Mouse (Mus musculus) urinary bladder, adult 2 months (tissue): ENCODE measurements around the gene Cxcr6. TPM values are rescaled to one million over a fixed set of nuclear protein-coding genes. Genes with fewer than 3 reads are reported as not detected.
"Not testable (repeated sequence)": the region's sequence is repeated elsewhere in the genome, so short reads cannot be mapped to it uniquely, and the experiment has no call there.

Experiments used
- DNase-seq: peaks from one replicate; pipeline ENCODE4 v3.0.0; 2022; ENCODE audit warnings: low spot score
- polyA plus RNA-seq: library from polyadenylated mRNA; depleted of rRNA; stranded (reverse); fragments of >200 nt; gene quantifications from 2 replicates; pipeline ENCODE4 v1.2.3, GENCODE M21; 2012; rRNA removed

The Cxcr6 gene
- 1.4 and 1.5 TPM in 2 replicates for polyA plus RNA-seq

DNA sequence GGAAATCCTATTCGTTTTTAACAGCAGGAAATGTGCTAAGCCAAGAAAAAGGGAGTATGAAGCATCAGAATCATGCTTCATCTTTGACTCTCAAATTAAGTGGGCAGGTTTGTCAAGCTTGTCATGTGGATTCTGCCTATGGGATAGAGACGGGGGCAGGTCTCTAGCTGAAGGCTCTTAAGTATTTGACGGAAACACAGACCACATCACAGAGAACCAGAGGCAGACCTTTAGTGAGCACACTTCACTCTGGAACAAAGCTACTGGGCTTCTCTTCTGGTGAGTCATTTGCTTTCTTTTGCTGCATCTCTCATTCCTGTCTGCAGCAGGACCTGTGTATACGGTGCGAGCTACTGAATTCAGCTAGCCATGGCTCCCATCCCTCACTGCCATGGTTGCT lies at the start of gene Cxcr6:
Cxcr6 (plus strand) TSS at position 209 of the 400 bp plus-strand sequence.
- no peak for DNase-seq

DNA sequence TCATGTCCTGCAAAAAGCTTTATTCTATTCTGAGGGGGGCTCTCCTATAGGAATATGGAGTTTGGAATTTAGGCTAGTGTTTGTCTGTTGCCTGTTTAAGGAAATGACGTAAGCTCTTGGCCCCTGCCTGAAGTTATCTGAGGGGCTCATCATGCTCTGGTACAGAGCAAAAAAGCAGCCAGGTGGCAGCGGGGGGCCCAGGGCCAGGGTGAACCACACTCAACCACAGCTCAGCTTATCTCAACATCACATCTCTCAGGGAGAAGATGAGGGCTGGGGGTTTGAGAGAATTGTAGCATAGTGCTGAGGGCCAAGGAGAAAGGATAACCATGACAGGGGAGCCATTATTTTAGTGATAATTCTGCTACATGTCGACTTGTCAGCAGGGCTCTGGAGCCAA lies 49.5 kb upstream of the Cxcr6 start:
- no peak for DNase-seq

DNA sequence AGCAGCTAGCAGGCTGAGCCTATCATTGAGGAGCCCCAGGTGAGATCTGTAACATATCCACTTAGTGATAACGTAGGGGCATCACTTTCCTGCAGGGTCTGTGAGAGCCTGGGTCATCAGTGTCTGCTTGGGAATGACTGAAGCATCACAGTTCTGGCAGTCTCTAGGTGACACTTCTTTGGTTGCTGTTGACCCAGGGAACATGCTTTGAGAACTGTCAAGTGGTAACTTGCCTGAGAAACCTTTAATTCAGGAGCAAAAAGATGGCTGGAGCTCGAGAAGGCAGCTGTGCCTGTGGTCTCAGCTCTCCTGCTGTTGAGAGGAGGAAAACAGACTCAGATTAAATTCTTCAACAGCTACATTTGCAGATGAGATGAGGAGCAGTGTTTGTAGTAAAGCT lies 48.9 kb upstream of the Cxcr6 start:
- DNase-seq: no peak

DNA sequence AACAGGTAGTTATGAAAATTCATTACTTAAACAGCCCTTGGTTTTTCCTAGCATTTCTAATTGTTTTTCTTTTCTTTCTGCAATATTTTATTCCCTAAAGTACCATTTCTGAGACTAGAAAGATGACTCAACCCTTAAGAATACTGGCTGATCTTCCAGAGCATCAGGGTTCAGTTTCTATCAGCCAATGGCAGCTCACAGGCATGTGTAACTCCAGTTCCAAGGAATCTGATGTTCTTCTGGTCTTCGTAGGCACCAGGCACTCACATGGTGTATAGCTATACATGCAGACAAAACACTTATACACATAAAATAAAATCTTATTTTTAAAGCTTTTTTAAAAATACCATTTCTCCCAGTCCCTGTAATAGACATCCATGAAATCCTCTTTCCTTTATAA lies 48.1 kb upstream of the Cxcr6 start:
- DNase-seq: no peak

DNA sequence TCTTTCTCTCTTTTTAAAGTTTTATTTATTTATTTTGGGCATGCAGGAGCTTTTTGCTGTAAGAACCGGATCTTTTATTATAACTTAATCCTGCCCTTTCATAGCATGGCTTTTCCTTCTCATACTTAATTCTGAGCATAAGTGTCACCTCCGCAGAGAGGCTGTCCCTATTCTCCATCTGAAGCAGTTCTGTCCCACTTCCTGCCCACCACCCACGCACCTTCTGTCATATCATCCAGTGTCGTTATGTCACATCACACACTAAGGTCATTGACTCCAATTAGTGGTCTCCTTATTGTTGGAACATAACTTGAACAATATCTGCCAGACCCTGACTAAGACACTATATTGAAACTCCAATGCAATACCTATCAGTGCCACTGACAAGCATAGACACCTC lies 47.6 kb upstream of the Cxcr6 start:
- no peak for DNase-seq

DNA sequence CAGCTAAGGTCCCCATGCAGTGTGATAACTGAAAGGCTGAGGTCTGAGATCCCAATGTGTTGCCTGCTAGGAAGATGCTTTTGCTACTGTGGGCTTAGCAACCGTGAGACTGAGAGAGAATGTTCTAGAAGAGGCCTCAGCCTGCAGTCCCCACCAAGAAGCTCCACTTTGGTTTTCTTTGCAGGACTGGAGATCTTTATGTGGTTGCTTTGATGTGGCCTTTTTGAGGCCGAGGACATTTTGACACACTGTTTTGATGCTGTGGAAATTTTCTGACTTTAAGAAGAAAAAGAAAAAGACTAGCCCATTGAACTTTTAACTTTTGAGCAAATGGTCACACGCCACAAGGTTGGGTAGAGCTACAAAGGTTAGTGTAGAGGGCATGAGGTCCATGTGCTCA lies 45.5 kb upstream of the Cxcr6 start:
- no peak for DNase-seq

DNA sequence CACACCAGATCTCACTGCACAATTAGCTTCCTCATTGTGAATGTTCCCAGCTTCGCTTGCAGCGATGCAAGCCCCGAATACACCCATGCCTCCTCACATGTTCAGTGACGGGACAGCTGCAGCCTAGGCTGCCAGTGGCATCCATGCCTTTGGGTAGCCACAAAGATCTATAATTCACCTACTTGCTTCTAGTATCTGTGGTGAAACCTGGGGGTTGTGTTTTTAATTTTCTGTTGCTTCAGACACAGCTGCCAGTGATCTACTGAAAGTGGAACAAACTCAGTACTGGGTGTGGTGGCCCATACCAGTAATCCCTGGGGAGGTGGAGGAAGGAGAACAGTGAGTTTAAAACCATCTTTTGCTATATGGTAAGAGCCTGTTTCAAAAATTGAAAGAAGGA lies 43.4 kb upstream of the Cxcr6 start:
- no peak for DNase-seq

DNA sequence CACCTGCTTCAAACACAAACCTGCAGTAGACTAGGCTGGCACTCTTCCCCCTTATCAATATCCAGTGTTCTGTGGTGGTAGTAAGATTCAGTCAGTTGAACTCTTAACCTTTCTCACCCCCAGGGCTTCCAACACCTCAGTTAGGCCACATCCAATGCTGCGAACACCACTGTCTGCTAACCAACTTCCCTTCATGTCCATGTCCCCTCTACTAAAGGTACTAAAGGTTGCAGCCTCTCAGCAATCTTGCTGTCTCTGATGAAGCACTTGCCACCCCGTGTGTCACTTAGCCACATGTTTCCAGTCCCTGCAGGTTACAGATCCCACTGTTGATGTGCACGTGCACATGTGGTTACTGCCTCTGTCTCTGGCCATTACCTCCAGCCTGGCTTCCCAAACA lies 42.5 kb upstream of the Cxcr6 start:
- DNase-seq: no peak

DNA sequence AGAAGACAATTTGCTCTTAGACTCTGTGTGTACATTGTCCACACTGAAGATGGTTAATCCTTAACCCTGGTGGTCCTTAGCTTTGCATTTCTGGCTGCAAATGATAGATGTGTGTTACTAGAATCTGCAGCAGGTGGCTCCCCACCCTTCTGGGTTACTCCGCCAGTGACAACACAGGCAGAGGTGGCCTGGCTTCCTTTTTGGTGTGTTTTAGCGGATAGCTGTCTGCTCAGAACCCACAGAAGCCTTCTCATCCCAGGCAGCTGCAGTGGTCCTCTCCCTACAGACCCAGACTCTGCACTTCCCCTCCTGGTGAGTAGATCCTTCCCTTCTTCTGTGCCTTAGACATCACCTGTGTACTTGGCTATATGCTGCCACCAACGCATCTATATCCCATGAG lies 39.3 kb upstream of the Cxcr6 start:
- no peak for DNase-seq

DNA sequence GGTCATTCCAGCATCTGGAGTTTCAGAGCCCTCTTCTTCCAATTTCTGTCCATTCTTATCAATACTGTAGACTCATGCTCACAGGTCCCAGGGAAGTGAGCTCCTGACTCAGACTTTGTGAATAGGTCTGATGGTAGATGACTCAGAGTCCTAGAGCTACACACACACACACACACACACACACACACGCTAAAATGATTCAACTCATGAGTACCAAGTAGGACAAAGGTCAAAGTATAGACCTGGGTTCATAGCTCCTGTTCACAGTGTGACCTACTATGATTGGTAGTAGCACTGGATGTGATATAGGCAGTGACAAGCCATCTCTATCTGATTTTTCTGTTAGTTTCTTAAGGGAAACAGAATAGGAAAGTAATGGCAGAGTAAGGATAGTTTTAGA lies 37.8 kb upstream of the Cxcr6 start:
- DNase-seq: no peak

DNA sequence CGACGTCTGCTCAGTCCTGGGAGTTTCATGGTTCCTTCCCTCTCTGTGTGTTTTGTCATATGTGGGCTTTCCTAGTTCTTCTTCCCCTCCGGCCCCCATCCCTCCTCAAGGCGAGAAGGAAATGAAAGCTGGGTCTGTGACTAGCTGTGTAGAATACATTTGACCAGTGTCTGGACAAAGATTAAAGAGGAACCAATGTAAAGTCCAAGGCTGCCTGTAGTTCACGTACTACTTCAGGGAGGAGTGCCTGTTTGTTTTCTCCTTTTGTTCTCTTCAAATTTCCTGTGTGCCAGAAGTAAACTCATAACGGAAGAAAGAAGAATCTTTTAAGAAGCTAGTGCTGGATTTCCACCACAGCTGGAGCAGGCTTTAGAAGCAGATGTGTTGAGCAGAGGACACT lies 36.7 kb upstream of the Cxcr6 start:
- DNase-seq: no peak

DNA sequence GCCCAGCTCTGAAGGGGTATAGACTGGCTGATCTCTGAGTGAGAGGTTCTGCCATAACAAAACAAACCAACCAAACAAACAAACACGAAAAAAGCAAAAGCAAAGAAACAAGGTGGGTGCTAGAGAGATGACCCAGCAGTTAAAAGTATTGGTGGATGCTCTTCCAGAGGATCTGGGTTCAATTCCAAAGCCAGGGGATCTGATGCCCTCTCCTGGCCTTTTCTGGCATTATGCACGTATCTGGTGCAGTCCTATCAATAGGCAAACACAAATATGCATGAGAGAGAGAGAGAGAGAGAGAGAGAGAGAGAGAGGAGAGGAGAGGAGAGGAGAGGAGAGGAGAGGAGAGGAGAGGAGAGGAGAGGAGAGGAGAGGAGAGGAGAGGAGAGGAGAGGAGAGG lies 33.0 kb upstream of the Cxcr6 start:
- not testable (repeated sequence) for DNase-seq

DNA sequence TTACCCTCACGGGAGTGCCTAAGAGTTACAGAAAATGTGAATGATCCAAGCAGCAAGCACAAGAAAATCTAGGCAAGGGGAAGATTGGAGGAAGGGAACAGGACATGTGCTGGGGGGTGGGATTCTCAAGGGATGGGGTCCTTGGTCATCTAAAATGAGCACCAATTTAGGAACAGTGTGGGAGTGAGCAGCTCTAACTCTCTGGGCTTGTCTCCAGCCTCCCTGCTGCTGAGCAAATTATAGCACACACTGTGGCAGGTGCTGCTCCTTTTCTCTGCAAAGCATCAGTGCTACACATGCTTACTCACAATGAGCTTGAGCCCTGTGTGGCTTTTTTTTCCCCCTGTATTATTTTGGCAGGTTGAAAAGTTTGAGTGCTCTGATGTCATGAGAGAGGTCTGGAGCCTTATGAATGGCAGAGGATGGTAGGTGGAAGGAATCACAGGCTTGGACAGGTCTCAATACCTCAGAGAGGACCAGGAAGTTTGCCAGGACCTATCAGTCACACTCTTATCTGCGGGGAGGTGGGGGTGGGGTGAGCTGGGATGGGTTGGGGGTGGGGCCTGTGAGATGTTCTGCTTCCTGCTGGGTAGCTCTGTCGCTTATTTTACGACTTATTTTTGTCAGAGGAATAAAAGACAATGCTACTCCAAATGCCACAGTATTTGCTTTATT lies 17.3 kb upstream of the Cxcr6 start:
- DNase-seq: no peak

DNA sequence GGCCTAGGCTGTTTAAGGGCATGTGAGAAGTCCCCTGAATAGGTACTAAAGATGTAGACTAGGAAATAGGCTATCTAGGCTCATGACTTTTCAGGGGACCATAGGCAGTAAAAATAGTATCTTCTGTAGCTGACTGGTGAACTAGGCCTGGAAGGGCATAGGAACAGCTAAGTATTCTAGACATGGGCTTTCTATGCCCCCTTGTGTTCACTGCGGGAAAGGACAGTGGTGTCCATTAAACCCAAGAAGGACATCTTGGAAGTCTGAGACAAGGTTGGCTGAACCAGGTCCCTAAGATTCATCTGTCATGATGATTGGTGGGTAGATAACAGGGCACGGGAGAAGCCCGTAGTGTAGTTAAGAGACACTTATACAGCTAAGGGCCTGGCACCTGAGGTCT lies 10.1 kb upstream of the Cxcr6 start:
- no peak for DNase-seq

DNA sequence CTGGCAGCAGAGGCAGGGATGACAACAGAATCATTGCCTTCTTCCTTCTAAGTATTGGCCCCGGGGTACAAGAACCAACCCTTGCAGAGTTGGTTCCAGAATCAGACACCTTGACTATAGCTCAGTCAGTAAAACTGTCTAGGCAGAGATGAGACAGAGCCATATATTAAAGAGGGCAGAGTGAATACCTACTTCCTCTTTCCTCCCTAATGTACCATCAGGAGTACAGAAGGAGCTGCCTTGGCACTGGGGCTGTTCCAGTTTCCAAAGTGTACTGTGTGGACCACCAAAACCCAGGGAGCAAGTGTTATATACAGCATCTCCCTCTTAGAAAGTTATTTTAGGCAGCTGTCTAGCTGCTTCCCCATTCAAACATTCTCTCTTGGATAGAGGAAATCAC lies 4.7 kb upstream of the Cxcr6 start:
- DNase-seq: no peak

DNA sequence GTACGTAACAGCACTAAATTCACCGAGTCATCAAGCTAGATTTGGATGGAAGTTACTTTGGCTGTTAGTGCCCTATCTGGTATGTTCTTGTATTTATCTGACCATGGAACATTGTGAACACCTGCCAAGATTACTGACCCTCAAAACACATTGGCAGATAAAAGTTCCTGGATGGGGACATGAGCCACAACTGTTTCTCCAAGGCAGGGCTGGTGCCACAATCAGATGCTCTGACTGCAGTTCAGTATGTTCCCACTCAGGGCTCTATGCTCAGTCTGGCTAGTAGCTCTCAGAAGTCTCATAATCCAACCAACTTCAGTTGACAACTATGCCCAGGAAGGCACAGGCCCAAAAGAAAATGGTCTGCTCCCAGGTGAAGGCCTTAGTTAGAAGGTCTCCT lies 3.9 kb upstream of the Cxcr6 start:
- no peak for DNase-seq

DNA sequence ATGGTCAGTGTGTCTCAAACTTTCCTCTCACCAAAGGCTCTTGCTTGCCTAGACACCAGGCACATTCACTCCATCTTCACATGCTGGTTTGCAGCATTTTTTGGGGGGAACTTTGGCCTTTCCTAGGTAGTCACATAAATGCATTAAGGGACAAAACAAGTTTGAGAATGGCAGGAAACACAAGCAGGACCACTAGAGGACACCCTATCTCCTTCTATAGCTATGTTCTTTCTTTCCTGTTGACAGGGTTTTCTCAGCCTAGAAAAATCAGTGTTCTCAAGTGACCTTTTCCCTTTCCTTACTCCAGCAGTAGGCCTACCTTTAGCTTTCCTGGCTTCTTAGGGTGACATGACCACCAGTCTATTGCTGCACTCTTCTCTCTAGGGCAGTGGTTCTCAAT lies 3.4 kb upstream of the Cxcr6 start:
- DNase-seq: no peak

DNA sequence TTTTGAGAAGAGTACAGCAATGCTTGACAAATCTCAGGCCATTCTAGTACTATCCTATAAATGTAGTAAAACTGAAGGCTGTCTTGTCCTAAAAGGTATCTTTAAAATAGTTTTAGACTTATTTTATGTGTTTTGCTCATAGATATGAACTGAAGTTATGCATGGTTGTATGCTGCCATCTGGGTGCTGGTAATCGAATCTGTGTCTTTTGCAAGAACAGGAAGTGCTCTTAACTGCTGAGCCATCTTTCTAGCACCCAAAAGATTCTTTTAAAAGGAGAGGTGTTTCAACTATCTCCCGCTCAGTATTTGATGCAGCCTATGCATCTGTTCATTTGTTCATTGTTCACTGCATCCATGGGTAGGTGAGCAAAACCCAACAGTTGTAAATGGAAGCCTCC lies 1.0 kb upstream of the Cxcr6 start:
- no peak for DNase-seq

DNA sequence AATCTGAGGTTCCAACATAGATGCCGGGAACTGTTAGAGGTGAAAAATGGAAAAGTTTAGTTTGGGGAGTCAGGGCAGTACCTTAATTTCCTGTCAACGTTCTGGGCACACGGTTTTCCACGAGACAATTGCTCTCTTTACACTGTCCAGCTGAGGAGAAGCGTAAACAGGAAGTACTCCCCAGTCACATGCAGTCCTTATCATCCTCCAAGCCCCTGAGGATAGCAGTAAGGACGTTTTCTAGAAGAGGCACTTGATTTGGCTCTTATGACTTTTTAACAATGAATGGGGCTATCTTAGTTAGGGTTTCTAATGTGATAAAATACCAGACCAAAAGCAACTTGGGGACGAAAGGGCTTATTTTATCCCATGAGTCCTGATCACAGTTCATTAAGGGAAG lies 2.3 kb downstream of the Cxcr6 start:
- DNase-seq: no peak

DNA sequence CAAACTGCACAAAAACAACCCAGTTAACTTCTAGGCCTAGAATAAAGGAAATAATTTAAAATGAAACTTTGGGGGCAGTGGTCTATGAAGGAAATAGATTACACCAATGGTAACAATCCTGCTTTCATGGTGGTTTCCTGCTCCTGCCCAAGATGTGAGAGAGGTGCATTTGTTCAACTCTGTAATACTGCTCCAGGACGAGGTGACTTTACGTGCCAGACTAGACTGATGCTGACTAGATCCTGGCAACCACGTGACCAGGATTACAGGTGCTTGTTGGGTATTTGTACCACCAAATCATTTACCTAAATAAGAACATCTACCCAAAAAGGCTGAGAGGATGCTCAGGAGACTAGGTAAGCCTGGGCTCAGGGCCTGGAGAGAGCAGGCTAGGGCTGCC lies 5.6 kb downstream of the Cxcr6 start:
- no peak for DNase-seq

DNA sequence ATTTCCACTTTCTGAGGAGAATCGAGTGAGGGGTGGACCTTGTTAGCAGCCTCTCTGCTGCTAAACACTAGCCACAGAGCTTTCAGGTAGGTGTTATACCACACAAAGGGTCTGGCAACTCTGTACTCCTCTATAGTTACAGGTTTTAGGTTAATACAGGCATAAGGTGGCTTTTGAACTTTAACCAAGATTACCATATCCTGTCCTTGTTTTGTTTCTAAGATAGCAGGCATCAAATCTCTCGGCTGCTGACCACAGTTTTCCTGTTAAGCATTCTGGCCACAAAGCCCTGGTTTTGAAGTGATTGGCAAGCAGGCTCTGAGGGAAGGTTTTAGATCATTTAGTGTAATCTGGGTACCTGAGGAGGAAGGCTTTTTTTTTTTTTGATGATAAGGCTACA lies 8.1 kb downstream of the Cxcr6 start:
- no peak for DNase-seq

DNA sequence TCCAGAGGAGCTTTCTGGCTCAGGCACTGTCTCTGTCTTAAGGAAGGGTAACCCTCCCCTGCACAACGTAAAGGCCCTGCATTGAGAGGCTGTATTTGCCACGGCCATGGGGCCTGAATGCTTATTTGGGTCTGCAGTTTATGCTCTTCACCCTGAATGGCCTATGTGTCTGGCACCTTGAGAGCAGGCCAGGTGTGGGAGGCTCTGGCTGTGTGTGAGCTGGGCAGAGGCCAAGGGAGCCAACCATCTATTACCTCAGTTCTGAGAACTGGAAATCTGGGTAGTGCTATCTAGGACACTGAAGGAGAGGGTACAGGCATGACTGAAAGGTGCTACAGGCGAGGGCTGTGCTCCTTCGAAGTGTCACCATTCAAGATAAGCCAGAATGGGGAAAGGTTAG lies 8.5 kb downstream of the Cxcr6 start:
- no peak for DNase-seq

DNA sequence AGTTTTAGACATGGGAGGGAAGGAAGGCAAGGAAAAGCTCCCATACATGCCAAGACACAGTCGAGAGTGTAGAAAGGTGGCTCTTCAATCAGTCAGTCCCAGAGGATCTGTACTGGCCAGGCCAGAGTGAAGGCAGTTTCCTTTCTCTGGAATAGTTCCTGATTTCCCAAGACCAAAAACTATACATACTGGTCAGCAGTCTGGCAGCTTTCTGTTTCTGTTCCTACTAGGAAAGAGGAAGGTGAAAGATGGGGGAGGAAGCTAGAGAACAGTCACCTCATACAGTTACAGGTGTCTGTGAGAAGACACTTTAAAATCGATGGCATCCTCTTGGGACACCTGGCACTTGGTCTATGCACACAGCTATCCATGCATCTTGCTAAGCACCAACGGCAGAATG lies 9.2 kb downstream of the Cxcr6 start:
- no peak for DNase-seq

DNA sequence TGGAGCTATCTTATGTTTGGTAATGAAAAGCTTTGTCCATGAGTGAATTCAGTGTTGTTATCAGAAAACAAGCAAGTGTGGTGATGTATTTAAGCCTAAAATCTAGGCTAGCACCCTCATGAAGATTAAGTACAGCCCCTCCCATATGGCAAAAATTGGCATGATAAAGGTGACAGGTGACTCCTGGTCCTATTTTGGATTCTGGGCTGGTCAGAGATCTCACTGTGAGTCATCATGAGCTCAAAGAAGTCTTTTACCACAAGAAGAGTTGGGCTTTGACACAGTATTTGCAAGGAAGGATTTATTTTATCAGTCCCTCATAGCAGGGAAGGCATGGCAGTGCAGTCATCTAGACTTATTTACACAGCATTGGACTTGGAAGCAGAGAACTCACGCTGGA lies 9.7 kb downstream of the Cxcr6 start:
- no peak for DNase-seq

DNA sequence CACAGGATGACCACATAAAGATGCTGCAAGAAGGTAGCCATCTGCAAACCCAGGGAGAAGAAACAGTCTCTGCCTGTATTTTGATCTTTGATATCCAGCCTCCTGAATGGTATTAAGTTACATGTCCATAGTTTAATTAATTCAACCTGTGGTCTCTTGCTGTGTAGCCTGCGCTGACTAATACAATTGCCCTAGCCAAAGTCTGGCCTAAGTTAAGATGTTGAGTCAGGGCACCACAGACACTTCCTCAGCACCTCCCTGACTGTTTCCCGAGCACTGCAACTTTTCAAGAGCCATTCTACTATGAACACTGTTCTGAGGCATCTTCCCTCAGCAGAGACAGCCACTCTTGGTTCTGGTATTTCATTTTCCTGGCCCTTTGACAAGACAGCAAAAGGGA lies 12.3 kb downstream of the Cxcr6 start:
- no peak for DNase-seq
